Mouse (Mus musculus) macrophage (primary cell): Measurements from ENCODE around the gene AI481877. TPM values are rescaled to one million over a fixed set of nuclear protein-coding genes. Genes with fewer than 3 reads are reported as not detected.
"Not testable (repeated sequence)": the region's sequence is repeated elsewhere in the genome, so short reads cannot be mapped to it uniquely, and the experiment has no call there.

ENCODE experiments used
- H3K27ac ChIP-seq: fragments of 350-480 bp; formaldehyde crosslinking; 2 replicates; pipeline ENCODE4 v1.9.0; 2021
- H3K36me3 ChIP-seq: fragments of 350-480 bp; formaldehyde crosslinking; 2 replicates; pipeline ENCODE4 v1.9.0; 2021; ENCODE audit errors: inconsistent target
- H3K4me3 ChIP-seq: fragments of 350-480 bp; formaldehyde crosslinking; 2 replicates; pipeline ENCODE4 v1.9.0; 2021; ENCODE audit errors: inconsistent target
- H3K79me2 ChIP-seq: fragments of 350-480 bp; formaldehyde crosslinking; 2 replicates; pipeline ENCODE4 v1.9.0; 2021; ENCODE audit errors: inconsistent target
- WGBS: methylation state at CpG from one replicate; pipeline ENCODE4 v1.1.7; 2026; ENCODE audit warnings: inconsistent platforms; ENCODE audit not compliant: missing documents; 5-methylcytosine and 5-hydroxymethylcytosine counted together
- polyA plus RNA-seq: library from polyadenylated mRNA; stranded (reverse); fragments of 250-400 nt; gene quantifications from 3 replicates; pipeline ENCODE4 v1.2.4, GENCODE M21; 2018; ENCODE audit warnings: inconsistent platforms
- total RNA-seq, 78 experiments: library from RNA; depleted of rRNA; stranded (reverse); fragments of 250-400 nt; gene quantifications; 1 replicate in 9 of 78; 2 replicates in 24 of 78; 3 replicates in 43 of 78; 4 replicates in 2 of 78; pipeline ENCODE4 v1.2.4; 2018; ENCODE audit warnings: inconsistent platforms in 56 of 78

Gene AI481877
- not detected for total RNA-seq (2018; cell fraction: chromatin; rRNA removed)
- not detected for total RNA-seq (2018; cell fraction: cytosol; rRNA removed)
- not detected for total RNA-seq (2018; cell fraction: nucleus; rRNA removed)
- polyA plus RNA-seq: not detected in 3 replicates

GRCm38 (mm10) chr4:59138507-59139033 lies at the start of gene AI481877:
AI481877 (minus strand) TSS chr4:59138983.
- not testable (repeated sequence) for H3K79me2 ChIP-seq, H3K4me3 ChIP-seq
- 81% methylated on average over 2 of the region's 6 CpGs for WGBS

GRCm38 (mm10) chr4:59188474-59188801 lies 49.7 kb upstream of the AI481877 start:
- Histone ChIP-seq H3K27ac (peak overlapping the region; percentile 66), H3K4me3 (peak overlapping the region; percentile 49), H3K36me3 (no peaks in the 10 kb centered on the region), H3K79me2 (peaks cover 39% of the 10 kb centered on the region)
- 0% methylated on average over 4 of the region's 4 CpGs for WGBS

More at GRCm38 (mm10) chr4:59138507-59139033, at the start of gene AI481877:
- not testable (repeated sequence) for H3K27ac ChIP-seq, H3K36me3 ChIP-seq

GRCm38 (mm10) chr4:59187289-59187688 lies 48.5 kb upstream of the AI481877 start:
- Histone ChIP-seq H3K79me2 (peaks cover 28% of the 10 kb centered on the region), H3K4me3 (no peak overlapping the region), H3K27ac (no peak overlapping the region), H3K36me3 (no peaks in the 10 kb centered on the region)
- 29% methylated on average over 3 of the region's 3 CpGs for WGBS

- Histone ChIP-seq H3K79me2 (peaks cover 12% of the 10 kb centered on the region), H3K27ac (no peak overlapping the region), H3K4me3 (no peak overlapping the region), H3K36me3 (no peaks in the 10 kb centered on the region)
- 100% methylated on average over 3 of the region's 3 CpGs for WGBS
Measured at GRCm38 (mm10) chr4:59185671-59186070, 46.9 kb upstream of the AI481877 start.

- H3K36me3 ChIP-seq: no peaks in the 10 kb centered on the region
- H3K4me3 ChIP-seq: no peak overlapping the region
- WGBS: 58% methylated on average over 5 of the region's 5 CpGs
- no peaks in the 10 kb centered on the region for H3K79me2 ChIP-seq
- peak overlapping the region; percentile 34 for H3K27ac ChIP-seq
Measured at GRCm38 (mm10) chr4:59181320-59182271, 42.8 kb upstream of the AI481877 start.

- no peaks in the 10 kb centered on the region for H3K79me2 ChIP-seq
- peak overlapping the region; percentile 48 for H3K27ac ChIP-seq
- no peak overlapping the region for H3K4me3 ChIP-seq
- WGBS: 42% methylated on average over 2 of the region's 2 CpGs
- H3K36me3 ChIP-seq: no peaks in the 10 kb centered on the region
Measured at GRCm38 (mm10) chr4:59177566-59177965, 38.8 kb upstream of the AI481877 start.

- 86% methylated on average over 6 of the region's 6 CpGs for WGBS
- no peaks in the 10 kb centered on the region for H3K79me2 ChIP-seq
- no peak overlapping the region for H3K4me3 ChIP-seq
- no peaks in the 10 kb centered on the region for H3K36me3 ChIP-seq
- H3K27ac ChIP-seq: no peak overlapping the region
Measured at GRCm38 (mm10) chr4:59175929-59176328, 37.1 kb upstream of the AI481877 start.

GRCm38 (mm10) chr4:59175003-59175402 lies 36.2 kb upstream of the AI481877 start:
- H3K4me3 ChIP-seq: no peak overlapping the region
- WGBS: 92% methylated on average over 4 of the region's 4 CpGs
- no peak overlapping the region for H3K27ac ChIP-seq
- H3K79me2 ChIP-seq: no peaks in the 10 kb centered on the region
- H3K36me3 ChIP-seq: no peaks in the 10 kb centered on the region

GRCm38 (mm10) chr4:59173181-59173922 lies 34.6 kb upstream of the AI481877 start:
- H3K27ac ChIP-seq: no peak overlapping the region
- H3K36me3 ChIP-seq: no peaks in the 10 kb centered on the region
- H3K79me2 ChIP-seq: no peaks in the 10 kb centered on the region
- H3K4me3 ChIP-seq: no peak overlapping the region
- 84% methylated on average over 2 of the region's 2 CpGs for WGBS

GRCm38 (mm10) chr4:59172616-59173015 lies 33.8 kb upstream of the AI481877 start:
- Histone ChIP-seq H3K36me3 (no peaks in the 10 kb centered on the region), H3K79me2 (no peaks in the 10 kb centered on the region), H3K4me3 (no peak overlapping the region), H3K27ac (no peak overlapping the region)
- 91% methylated on average over 2 of the region's 2 CpGs for WGBS

GRCm38 (mm10) chr4:59169981-59170380 lies 31.2 kb upstream of the AI481877 start:
- Histone ChIP-seq H3K4me3 (no peak overlapping the region), H3K27ac (no peak overlapping the region), H3K79me2 (no peaks in the 10 kb centered on the region), H3K36me3 (no peaks in the 10 kb centered on the region)
- 59% methylated on average over 5 of the region's 5 CpGs for WGBS

- WGBS: 100% methylated on average over 2 of the region's 2 CpGs
- no peak overlapping the region for H3K4me3 ChIP-seq
- H3K36me3 ChIP-seq: no peaks in the 10 kb centered on the region
- H3K79me2 ChIP-seq: no peaks in the 10 kb centered on the region
- H3K27ac ChIP-seq: no peak overlapping the region
Measured at GRCm38 (mm10) chr4:59167251-59167847, 28.6 kb upstream of the AI481877 start.

GRCm38 (mm10) chr4:59164034-59164433 lies 25.3 kb upstream of the AI481877 start:
- no peaks in the 10 kb centered on the region for H3K36me3 ChIP-seq
- no peaks in the 10 kb centered on the region for H3K79me2 ChIP-seq
- H3K27ac ChIP-seq: no peak overlapping the region
- WGBS: 57% methylated on average over 2 of the region's 2 CpGs
- H3K4me3 ChIP-seq: no peak overlapping the region

- 92% methylated on average over 8 of the region's 8 CpGs for WGBS
Measured at GRCm38 (mm10) chr4:59160959-59161670, 22.3 kb upstream of the AI481877 start.

More at GRCm38 (mm10) chr4:59160959-59161670, 22.3 kb upstream of the AI481877 start:
- Histone ChIP-seq H3K4me3 (no peak overlapping the region), H3K27ac (no peak overlapping the region), H3K36me3 (no peaks in the 10 kb centered on the region), H3K79me2 (no peaks in the 10 kb centered on the region)
